Mouse (Mus musculus) layer of hippocampus, postnatal 36 days (tissue): ENCODE data around the gene Mbd3. TPM values are rescaled to one million over a fixed set of nuclear protein-coding genes. Genes with fewer than 3 reads are reported as not detected.
A peak's percentile ranks its signal among the peaks of the same experiment; 100 is the strongest.

ENCODE experiments used
- DNase-seq, 2 experiments: peaks; one replicate each; pipeline ENCODE4 v3.0.0; 2022
- total RNA-seq, 2 experiments: library from RNA; stranded (reverse); gene quantifications; 2 replicates each; pipeline ENCODE4 v1.2.3; 2021

Gene Mbd3
- 100 to 1,000 TPM; 148 to 156 TPM for total RNA-seq

- peak; percentile 100 for DNase-seq
Observed at GRCm38 (mm10) chr10:80399191-80399972, at the start of gene Mbd3. TSS of gene Mbd3 (minus strand) at chr10:80399550.

- DNase-seq, result peak; percentile 69
Observed at GRCm38 (mm10) chr10:80445898-80446601, 46.7 kb upstream of the Mbd3 start.

DNA sequence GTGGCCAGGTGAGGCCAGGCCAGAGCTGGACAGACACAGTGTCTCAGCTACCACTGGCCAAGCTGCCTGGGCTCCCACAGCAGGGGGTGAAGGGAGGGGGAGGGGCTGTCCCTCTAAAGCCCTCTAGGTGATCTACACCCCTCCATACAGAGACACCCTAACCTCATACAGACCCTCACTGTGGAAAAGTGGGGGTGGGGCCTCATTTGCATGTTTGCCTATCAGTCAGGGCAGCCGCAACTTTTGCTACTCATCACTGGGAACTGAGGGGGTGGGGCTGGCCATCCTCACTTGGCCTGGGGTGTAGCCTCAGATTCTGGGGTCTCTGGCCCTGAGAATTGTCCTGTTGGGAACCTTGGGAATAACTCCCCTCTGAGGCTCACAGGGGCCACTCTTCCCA, 45.7 kb upstream of the Mbd3 start:
- DNase-seq, result no peak

DNA sequence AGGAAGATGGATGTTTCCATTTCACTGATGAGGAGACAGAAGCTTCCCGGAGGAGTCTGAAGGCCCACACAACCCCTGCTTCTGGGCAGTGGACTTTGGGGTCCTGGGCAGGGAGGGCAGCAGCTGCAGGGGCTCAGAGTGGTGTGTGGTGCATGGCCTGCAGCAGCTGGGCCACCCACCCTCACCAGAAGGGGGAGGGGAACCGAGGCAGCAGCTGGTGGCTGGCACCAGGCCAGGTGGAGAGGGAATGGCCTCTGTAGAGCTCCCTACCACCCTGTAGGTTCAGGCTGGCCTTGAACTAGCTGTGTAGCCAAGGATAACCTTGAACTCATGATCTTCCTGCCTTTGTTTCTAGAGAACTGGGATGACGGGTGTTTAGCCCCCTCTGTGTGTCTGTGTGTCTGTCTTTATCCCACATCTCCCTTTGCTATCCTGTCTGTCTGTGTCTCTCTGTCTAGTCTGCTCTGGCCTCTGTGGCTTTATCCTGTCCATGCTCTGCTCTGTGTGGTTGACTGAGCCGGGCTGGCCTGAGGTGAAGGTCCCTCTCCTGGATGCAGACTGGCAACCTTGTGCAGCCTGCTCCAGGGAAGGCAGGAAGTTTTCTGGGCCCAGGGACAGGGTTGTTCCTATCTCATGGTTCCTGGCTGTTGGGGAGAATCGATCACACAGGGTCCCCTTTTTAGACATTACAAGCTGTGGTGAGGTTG, 45.1 kb upstream of the Mbd3 start:
- DNase-seq, result no peak

GRCm38 (mm10) chr10:80443575-80444278, 44.4 kb upstream of the Mbd3 start:
- DNase-seq, result no peak

- DNase-seq, result no peak
Observed at GRCm38 (mm10) chr10:80442989-80443388, 43.6 kb upstream of the Mbd3 start.

GRCm38 (mm10) chr10:80441598-80441997, 42.2 kb upstream of the Mbd3 start:
- no peak for DNase-seq

GRCm38 (mm10) chr10:80440031-80440430, 40.7 kb upstream of the Mbd3 start:
- no peak for DNase-seq

DNA sequence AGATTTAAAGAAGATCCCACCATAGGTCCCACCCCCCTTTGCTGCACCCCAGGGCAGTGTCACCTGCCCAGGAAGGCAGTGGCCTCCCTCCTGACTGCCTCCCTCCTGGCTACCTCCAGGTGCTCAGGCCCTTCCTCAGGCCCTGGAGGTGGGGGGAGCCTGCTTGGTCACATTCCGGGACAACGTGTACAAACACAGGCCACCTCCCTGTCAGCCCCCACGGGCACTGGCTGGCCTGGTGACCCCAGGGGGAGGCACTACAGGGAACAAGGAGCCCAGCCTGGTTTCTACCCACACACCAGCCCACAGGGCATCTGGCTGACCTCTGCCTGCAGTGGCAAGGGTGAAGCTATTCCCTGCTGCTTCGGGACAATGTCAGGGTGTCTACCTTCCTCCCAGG, 38.6 kb upstream of the Mbd3 start:
- DNase-seq, result no peak

DNA sequence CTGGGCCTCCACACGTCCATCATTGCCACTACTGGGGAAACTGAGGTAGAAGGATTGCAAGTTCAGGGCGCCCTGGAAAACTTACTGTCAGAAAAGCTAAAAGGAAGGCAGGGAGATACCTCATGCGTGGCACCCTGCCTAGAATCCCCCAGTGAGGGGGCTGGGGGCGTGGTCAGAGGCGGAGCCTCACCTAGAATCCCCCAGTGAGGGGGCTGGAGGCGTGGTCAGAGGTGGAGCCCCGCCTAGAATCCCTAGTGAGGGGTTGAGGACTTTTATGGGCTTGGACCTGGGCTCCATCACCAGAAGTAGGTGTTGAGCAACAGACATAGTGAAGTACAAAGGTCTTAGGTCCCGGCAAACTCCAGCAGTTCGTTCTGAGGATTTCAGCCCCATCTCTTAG, 36.9 kb upstream of the Mbd3 start:
- DNase-seq, result no peak

GRCm38 (mm10) chr10:80435764-80436163, 36.4 kb upstream of the Mbd3 start:
- DNase-seq, result no peak

DNA sequence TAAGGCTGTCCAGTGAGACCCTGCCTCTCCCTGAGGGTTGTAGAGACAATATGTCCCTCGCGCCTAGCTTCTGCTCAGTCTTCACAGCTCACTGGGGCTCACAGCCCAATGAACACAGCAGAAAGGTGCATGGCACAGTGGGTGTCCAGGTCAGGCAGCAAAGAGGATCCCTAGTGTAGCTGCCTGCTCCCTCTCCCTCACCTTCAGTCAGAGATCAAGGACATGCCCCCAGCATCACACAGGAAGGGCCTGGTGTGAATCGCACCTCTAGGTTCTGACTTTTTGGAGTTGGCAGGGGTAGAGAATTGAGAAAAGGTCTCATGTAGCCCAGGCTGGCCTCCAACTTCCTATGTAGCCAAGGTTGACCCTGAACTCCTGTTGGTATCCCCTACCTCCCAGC, 35.5 kb upstream of the Mbd3 start:
- no peak for DNase-seq

- DNase-seq, result no peak
Observed at GRCm38 (mm10) chr10:80434233-80434592, 34.9 kb upstream of the Mbd3 start.

DNA sequence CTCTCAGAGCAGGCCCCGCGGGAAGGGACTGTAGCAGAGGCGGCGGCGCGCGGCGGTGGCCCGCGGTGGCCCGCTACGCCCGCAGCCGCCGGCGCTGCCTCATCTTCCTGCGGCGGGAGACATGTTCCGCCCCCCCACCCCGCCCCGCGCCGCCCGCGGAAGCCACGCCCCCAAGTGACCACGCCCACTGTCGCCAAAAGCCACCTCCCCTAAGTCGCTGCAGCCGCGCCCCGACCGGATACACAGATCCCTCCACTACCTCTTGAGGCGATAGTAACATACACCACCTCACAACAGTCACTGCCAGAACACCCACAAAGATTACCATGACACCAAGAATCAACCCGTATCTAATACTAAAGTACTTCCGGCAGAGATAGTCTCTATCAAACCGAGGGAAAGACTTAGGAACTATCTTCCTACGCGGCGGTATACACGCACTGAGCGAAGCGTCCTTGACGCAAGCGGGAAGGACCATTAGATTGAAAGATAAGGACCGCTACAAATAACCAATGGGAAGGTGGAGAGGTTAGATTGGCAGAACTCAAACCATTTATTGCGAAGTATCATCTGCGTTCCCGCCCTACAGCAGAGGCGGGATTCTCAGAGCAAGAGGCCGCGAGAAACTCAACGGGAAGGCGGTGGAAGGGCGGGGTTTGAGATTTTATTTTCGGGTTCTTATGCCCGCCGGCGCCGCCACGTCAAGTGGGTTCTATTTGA, 34.3 kb upstream of the Mbd3 start, which contains the start of gene Tcf3:
Tcf3 (minus strand) TSS at position 135 of the 720 bp plus-strand sequence.
- peak; percentile 95 to 96 for DNase-seq

GRCm38 (mm10) chr10:80432936-80433512, 33.7 kb upstream of the Mbd3 start:
- no peak for DNase-seq

DNA sequence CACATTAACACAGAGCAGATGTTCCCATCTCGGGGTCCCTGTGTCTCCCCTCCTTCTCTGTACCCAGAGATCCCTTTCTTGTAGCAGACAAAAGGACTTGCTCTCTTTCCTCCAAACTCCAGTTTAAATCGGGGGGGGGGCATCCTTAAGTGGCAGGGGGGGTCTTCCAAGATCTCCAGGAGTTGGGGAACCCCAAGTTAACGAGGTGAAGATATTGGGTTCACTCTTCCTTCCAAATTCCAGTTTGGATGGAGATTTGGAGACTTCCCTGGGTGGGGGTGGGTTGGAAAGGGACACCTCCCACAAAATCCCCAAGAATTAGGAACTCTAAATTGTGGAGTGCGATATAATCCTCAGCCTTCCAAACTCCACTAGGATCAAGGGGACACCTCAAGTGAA, 33.0 kb upstream of the Mbd3 start:
- no peak for DNase-seq

- DNase-seq, result no peak
Observed at GRCm38 (mm10) chr10:80431570-80432386, 32.4 kb upstream of the Mbd3 start.

- DNase-seq, result no peak
Observed at GRCm38 (mm10) chr10:80430375-80430980, 31.1 kb upstream of the Mbd3 start.

- no peak for DNase-seq
Observed at GRCm38 (mm10) chr10:80429800-80430199, 30.4 kb upstream of the Mbd3 start.

DNA sequence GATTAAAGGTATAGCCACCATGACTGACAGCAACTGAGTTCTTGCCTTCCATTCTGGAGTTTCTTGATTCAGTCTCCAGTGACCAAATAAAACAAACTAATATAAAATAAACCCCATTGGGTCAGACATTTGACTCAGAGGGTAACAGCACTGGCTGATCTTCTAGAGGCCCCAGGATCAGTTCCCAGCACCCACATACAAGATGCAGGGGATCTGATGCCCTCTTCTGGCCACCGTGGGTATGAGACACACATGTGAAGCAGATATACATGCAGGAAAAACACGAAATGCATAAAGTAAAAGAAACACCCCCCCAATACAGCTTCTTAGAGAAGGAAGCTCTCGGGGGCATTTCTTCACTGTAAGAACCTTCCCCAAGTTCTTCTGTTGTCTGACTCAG, 25.7 kb upstream of the Mbd3 start:
- DNase-seq, result no peak
